Mouse (Mus musculus): ENCODE data around the gene Rbbp8nl. TPM values are rescaled to one million over a fixed set of nuclear protein-coding genes. Genes with fewer than 3 reads are reported as not detected.

Rbbp8nl gene
- polyA plus RNA-seq, 1 experiment = 0.04 TPM

- DNase-seq (ENCODE audit: extremely low spot score in 1 of 2, low spot score in 1 of 2) = no peak
These were observed 56.4 kb downstream of the Rbbp8nl start for GRCm38 (mm10) chr2:180233101-180233904.

- no peak for DNase-seq (ENCODE audit: extremely low spot score in 1 of 2, low spot score in 1 of 2)
These were observed 59.2 kb downstream of the Rbbp8nl start for GRCm38 (mm10) chr2:180230482-180230881.

GRCm38 (mm10) chr2:180229129-180229528 lies 60.5 kb downstream of the Rbbp8nl start:
- no peak for DNase-seq (ENCODE audit: extremely low spot score in 1 of 2, low spot score in 1 of 2)

- no peak for DNase-seq (ENCODE audit: extremely low spot score in 1 of 2, low spot score in 1 of 2)
These were observed 61.1 kb downstream of the Rbbp8nl start for GRCm38 (mm10) chr2:180228592-180228991.

- no peak for DNase-seq (ENCODE audit: extremely low spot score in 1 of 2, low spot score in 1 of 2)
These were observed 61.6 kb downstream of the Rbbp8nl start for GRCm38 (mm10) chr2:180228060-180228458.

Other genes starting within 250 kb of the Rbbp8nl start
- 200 and 230 TPM in 2 replicates for gene Psma7, start 247.4 kb downstream of the Rbbp8nl start, polyA plus RNA-seq (2012; rRNA removed)
- 35.2 and 35.5 TPM in 2 replicates for gene Ss18l1, start 247.4 kb downstream of the Rbbp8nl start, polyA plus RNA-seq (2012; rRNA removed)
- gene Mtg2, start 219.3 kb downstream of the Rbbp8nl start, polyA plus RNA-seq (2012; rRNA removed) = 28.8 and 31.5 TPM in 2 replicates
- gene Hrh3, start 185.4 kb downstream of the Rbbp8nl start, polyA plus RNA-seq (2012; rRNA removed) = 95.6 and 98.2 TPM in 2 replicates
- gene Osbpl2, start 170.6 kb downstream of the Rbbp8nl start, polyA plus RNA-seq (2012; rRNA removed) = 48.7 and 51.3 TPM in 2 replicates
- gene Adrm1, start 118.4 kb downstream of the Rbbp8nl start, polyA plus RNA-seq (2012; rRNA removed) = 94.8 and 102 TPM in 2 replicates
- 15.9 TPM in 2 replicates for gene Lama5, start 64.0 kb downstream of the Rbbp8nl start, polyA plus RNA-seq (2012; rRNA removed)
- gene Rps21, start 32.5 kb downstream of the Rbbp8nl start, polyA plus RNA-seq (2012; rRNA removed) = 1,869 and 1,955 TPM in 2 replicates
- 31.1 and 33.3 TPM in 2 replicates for gene Cables2, start 16.4 kb downstream of the Rbbp8nl start, polyA plus RNA-seq (2012; rRNA removed)
- not detected in 2 replicates for gene Gata5, start 44.8 kb upstream of the Rbbp8nl start, polyA plus RNA-seq (2012; rRNA removed)
- 3.1 and 3.4 TPM in 2 replicates for gene Slco4a1, start 166.4 kb upstream of the Rbbp8nl start, polyA plus RNA-seq (2012; rRNA removed)
- gene Ntsr1, start 210.1 kb upstream of the Rbbp8nl start, polyA plus RNA-seq (2012; rRNA removed) = 4.5 and 5.2 TPM in 2 replicates

Data from frontal cortex, adult 2 months (tissue).